Mouse (Mus musculus): Measurements from ENCODE around the gene Slc39a9.

The Slc39a9 gene

GRCm38 (mm10) chr12:80643693-80644505 is at the start of gene Slc39a9, which contains the start of gene Erh:
TSS of gene Slc39a9 (plus strand) at chr12:80643883.
TSS of gene Erh (minus strand) at chr12:80644341.
- peak; percentile 95 to 97 for DNase-seq (ENCODE audit: low spot score in 2 of 2)

GRCm38 (mm10) chr12:80594141-80594540 is 49.5 kb upstream of the Slc39a9 start:
- no peak for DNase-seq (ENCODE audit: low spot score in 2 of 2)

GRCm38 (mm10) chr12:80594781-80595180 is 48.9 kb upstream of the Slc39a9 start:
- DNase-seq (ENCODE audit: low spot score in 2 of 2) = no peak

- DNase-seq (ENCODE audit: low spot score in 2 of 2) = no peak
These were observed 48.1 kb upstream of the Slc39a9 start for GRCm38 (mm10) chr12:80595566-80595965.

- DNase-seq (ENCODE audit: low spot score in 2 of 2) = no peak
These were observed 47.7 kb upstream of the Slc39a9 start for GRCm38 (mm10) chr12:80595968-80596367.

GRCm38 (mm10) chr12:80598236-80598635 is 45.4 kb upstream of the Slc39a9 start:
- DNase-seq (ENCODE audit: low spot score in 2 of 2) = no peak

- peak; percentile 32 to 54 for DNase-seq (ENCODE audit: low spot score in 2 of 2)
These were observed 44.9 kb upstream of the Slc39a9 start for GRCm38 (mm10) chr12:80598756-80599155.

GRCm38 (mm10) chr12:80601597-80602269 is 42.0 kb upstream of the Slc39a9 start:
- DNase-seq (ENCODE audit: low spot score in 2 of 2) = no peak

- no peak for DNase-seq (ENCODE audit: low spot score in 2 of 2)
These were observed 41.3 kb upstream of the Slc39a9 start for GRCm38 (mm10) chr12:80602432-80602831.

GRCm38 (mm10) chr12:80603566-80603965 is 40.1 kb upstream of the Slc39a9 start:
- DNase-seq (ENCODE audit: low spot score in 2 of 2) = peak in 1 of 2 experiments; percentile 12

GRCm38 (mm10) chr12:80604218-80604617 is 39.5 kb upstream of the Slc39a9 start:
- DNase-seq (ENCODE audit: low spot score in 2 of 2) = peak; percentile 27 to 46

- DNase-seq (ENCODE audit: low spot score in 2 of 2) = no peak
These were observed 35.1 kb upstream of the Slc39a9 start for GRCm38 (mm10) chr12:80608576-80608975.

GRCm38 (mm10) chr12:80609928-80610327 is 33.8 kb upstream of the Slc39a9 start:
- DNase-seq (ENCODE audit: low spot score in 2 of 2) = no peak

- DNase-seq (ENCODE audit: low spot score in 2 of 2) = no peak
These were observed 31.4 kb upstream of the Slc39a9 start for GRCm38 (mm10) chr12:80612113-80612791.

- DNase-seq (ENCODE audit: low spot score in 2 of 2) = no peak
These were observed 28.1 kb upstream of the Slc39a9 start for GRCm38 (mm10) chr12:80615371-80616257.

- DNase-seq (ENCODE audit: low spot score in 2 of 2) = no peak
These were observed 23.2 kb upstream of the Slc39a9 start for GRCm38 (mm10) chr12:80620501-80620900.

GRCm38 (mm10) chr12:80631790-80632189 is 11.9 kb upstream of the Slc39a9 start:
- no peak for DNase-seq (ENCODE audit: low spot score in 2 of 2)

GRCm38 (mm10) chr12:80642725-80643692 is 674 bp upstream of the Slc39a9 start:
- peak; percentile 15 to 35 for DNase-seq (ENCODE audit: low spot score in 2 of 2)

- DNase-seq (ENCODE audit: low spot score in 2 of 2) = peak in 1 of 2 experiments; percentile 6
These were observed 804 bp downstream of the Slc39a9 start for GRCm38 (mm10) chr12:80644506-80644868.

GRCm38 (mm10) chr12:80646377-80646776 is 2.7 kb downstream of the Slc39a9 start:
- DNase-seq (ENCODE audit: low spot score in 2 of 2) = no peak
